Mouse (Mus musculus) hindbrain, postnatal 0 days (tissue): ENCODE measurements at regions not wholly inside any gene's neighbourhood (a gene's known extent, or its start where the extent isn't known, plus 50 kb on each side); places are given as distances from the start of the nearest gene placed in this dataset.

ENCODE experiments used
- ATAC-seq: fragments of 200-750 bp; cut with Nextera tagmentation; 2 replicates; pipeline ENCODE4 v1.8.0; 2017; ENCODE audit warnings: mild to moderate bottlenecking, moderate TSS enrichment, moderate library complexity
- DNase-seq: peaks from one replicate; pipeline ENCODE4 v3.0.0-alpha.2; 2015; ENCODE audit warnings: low spot score
- H3K27ac ChIP-seq: fragments of 300-500 bp; sonication (generic); 2 replicates; pipeline ENCODE4 v1.5.1; 2014; ENCODE audit warnings: mild to moderate bottlenecking
- H3K27me3 ChIP-seq: fragments of 300-500 bp; sonication (generic); 2 replicates; pipeline ENCODE4 v1.6.1; 2014; ENCODE audit warnings: low read length, mixed read lengths; ENCODE audit not compliant: insufficient read depth
- H3K36me3 ChIP-seq: fragments of 300-500 bp; sonication (generic); 2 replicates; pipeline ENCODE4 v1.6.1; 2014; ENCODE audit warnings: low read length, mixed read lengths; ENCODE audit not compliant: insufficient read depth
- H3K4me1 ChIP-seq: fragments of 300-500 bp; sonication (generic); 2 replicates; pipeline ENCODE4 v1.6.1; 2014; ENCODE audit warnings: antibody characterized with exemption, low read length, mixed read lengths; ENCODE audit not compliant: insufficient read depth
- H3K4me2 ChIP-seq: fragments of 300-500 bp; sonication (generic); 2 replicates; pipeline ENCODE4 v1.6.1; 2014; ENCODE audit warnings: low read depth, mild to moderate bottlenecking, low read length, moderate library complexity, mixed read lengths
- H3K4me3 ChIP-seq: fragments of 300-500 bp; sonication (generic); 2 replicates; pipeline ENCODE4 v1.5.1; 2014; ENCODE audit warnings: low read length
- H3K9ac ChIP-seq: fragments of 300-500 bp; sonication (generic); replicated peaks from 2 replicates; pipeline ENCODE4 v1.6.1; 2014; ENCODE audit warnings: mild to moderate bottlenecking, low read length, moderate library complexity, mixed read lengths
- H3K9me3 ChIP-seq: fragments of 300-500 bp; sonication (generic); 2 replicates; pipeline ENCODE4 v1.6.1; 2016; ENCODE audit warnings: low read length, mixed read lengths
- CTCF ChIP-seq: IDR thresholded peaks from 2 replicates; pipeline ENCODE4 v1.5.1; 2016; ENCODE audit warnings: antibody characterized with exemption, control low read depth, low read depth
- WGBS: fragments of 180-500 bp; shearing (Covaris S2); extraction: QIAGEN DNeasy Blood & Tissue Kit; methylation state at CpG from one replicate; pipeline ENCODE4 v1.1.7; 2014; 5-methylcytosine and 5-hydroxymethylcytosine counted together

DNA sequence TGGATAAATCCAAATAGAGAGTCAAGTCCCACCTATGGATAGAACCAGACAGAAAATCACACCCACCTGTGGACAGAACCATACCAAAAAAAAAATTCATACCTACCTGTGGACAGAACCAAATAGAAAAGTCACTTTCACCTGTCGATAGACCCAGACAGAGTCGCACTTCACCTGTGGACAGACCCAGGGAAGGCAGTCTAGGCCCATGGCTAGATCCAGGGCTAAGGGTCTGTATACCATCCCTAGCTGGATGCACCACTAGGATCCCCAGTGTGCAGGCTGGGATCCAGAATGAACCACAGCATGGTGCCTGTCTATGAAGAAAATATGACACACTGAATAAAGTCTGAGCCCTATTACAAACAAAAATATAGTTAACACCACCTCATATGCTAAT lies 246.9 kb upstream of the Zdhhc25 start:
- Histone ChIP-seq H3K4me1 (no peaks in the 10 kb centered on the region), H3K27me3 (no peaks in the 10 kb centered on the region), H3K9ac (no peak overlapping the region), H3K27ac (no peak overlapping the region), H3K9me3 (no peaks in the 10 kb centered on the region), H3K4me2 (no peak overlapping the region), H3K36me3 (no peaks in the 10 kb centered on the region), H3K4me3 (no peak overlapping the region)
- DNase-seq, result no peak
- no peak for TF ChIP-seq CTCF
- 96% methylated on average over 2 of the region's 2 CpGs for WGBS
- ATAC-seq, result no peak

DNA sequence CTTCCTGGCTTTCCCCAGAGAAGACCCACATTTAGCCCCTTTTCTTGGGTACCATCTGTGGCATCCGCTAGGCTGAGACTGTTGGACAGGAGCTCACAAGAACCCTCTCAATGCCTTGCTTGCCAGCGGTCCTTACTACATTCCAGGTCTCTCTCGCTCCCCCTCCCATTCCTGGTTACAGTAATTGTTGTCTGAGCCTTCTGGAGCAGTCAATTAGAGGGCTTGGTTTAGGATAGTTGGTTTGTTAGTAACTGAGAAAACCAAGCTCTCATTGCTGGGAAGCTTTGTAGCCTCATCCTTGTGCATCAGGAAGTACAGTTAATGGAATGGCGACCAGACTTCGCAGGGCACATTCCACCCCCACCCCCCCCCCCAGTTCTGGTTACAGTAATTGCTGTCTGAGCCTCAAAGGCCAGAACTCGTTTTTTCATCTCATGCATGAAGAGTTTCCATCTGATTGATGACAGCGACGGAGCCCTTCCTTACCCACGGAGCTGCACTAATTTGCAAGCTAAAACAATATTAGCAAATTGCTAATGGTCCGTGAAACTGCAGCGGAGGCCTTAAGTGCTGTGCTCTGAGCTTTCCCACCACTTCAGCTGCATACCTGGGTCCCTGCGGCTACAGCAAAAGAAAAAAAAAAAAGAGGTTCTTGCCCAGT lies 239.6 kb upstream of the Zdhhc25 start:
- ATAC-seq (no peak), DNase-seq (peak; percentile 44)
- 0 out of 2 replicates have a peak overlapping the region, but pooled peaks have one; percentile 1 for H3K4me2 ChIP-seq
- TF ChIP-seq CTCF, result no peak
- WGBS, result 19% methylated on average over 12 of the region's 12 CpGs
- H3K36me3 ChIP-seq, result no peaks in the 10 kb centered on the region
- no peak overlapping the region for H3K4me3 ChIP-seq
- no peak overlapping the region for H3K27ac ChIP-seq
- no peaks in the 10 kb centered on the region for H3K9me3 ChIP-seq
- H3K9ac ChIP-seq, result no peak overlapping the region
- H3K4me1 ChIP-seq, result peaks cover 13% of the 10 kb centered on the region
- H3K27me3 ChIP-seq, result no peaks in the 10 kb centered on the region

DNA sequence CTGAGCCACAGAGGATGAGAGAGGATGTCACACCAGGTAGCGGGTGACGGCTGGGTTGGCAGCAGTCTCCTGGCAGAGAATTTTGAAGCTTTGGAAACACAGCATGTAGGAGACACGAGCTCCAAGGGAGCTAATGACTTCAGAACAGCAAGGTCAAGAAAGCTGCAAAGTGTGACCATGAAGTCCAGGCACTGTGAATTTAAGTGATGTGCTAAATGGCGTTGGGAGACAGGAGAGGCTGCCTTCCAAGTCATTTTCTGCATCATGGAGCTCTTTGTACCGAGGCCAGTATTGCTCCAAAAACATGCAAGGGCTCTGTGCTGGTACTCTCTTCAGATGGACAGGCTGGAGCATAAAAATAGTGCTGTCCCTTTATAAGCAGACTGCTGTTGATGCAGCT lies 238.8 kb upstream of the Zdhhc25 start:
- no peak overlapping the region for H3K4me3 ChIP-seq
- WGBS, result 26% methylated on average over 5 of the region's 5 CpGs
- peaks cover 13% of the 10 kb centered on the region for H3K4me1 ChIP-seq
- no peaks in the 10 kb centered on the region for H3K9me3 ChIP-seq
- DNase-seq, result peak; percentile 53
- no peak overlapping the region for H3K4me2 ChIP-seq
- no peak for TF ChIP-seq CTCF
- H3K36me3 ChIP-seq, result no peaks in the 10 kb centered on the region
- no peak overlapping the region for H3K9ac ChIP-seq
- no peaks in the 10 kb centered on the region for H3K27me3 ChIP-seq
- no peak for ATAC-seq
- no peak overlapping the region for H3K27ac ChIP-seq

- no peak overlapping the region for H3K4me2 ChIP-seq
- ATAC-seq, result no peak
- H3K9ac ChIP-seq, result no peak overlapping the region
- H3K4me1 ChIP-seq, result peaks cover 13% of the 10 kb centered on the region
- no peak for TF ChIP-seq CTCF
- 52% methylated on average over 6 of the region's 6 CpGs for WGBS
- H3K9me3 ChIP-seq, result no peaks in the 10 kb centered on the region
- H3K27me3 ChIP-seq, result no peaks in the 10 kb centered on the region
- DNase-seq, result peak; percentile 38
- no peak overlapping the region for H3K27ac ChIP-seq
- no peaks in the 10 kb centered on the region for H3K36me3 ChIP-seq
- H3K4me3 ChIP-seq, result no peak overlapping the region
Observed at GRCm38 (mm10) chr15:88362966-88363365, 237.1 kb upstream of the Zdhhc25 start.

DNA sequence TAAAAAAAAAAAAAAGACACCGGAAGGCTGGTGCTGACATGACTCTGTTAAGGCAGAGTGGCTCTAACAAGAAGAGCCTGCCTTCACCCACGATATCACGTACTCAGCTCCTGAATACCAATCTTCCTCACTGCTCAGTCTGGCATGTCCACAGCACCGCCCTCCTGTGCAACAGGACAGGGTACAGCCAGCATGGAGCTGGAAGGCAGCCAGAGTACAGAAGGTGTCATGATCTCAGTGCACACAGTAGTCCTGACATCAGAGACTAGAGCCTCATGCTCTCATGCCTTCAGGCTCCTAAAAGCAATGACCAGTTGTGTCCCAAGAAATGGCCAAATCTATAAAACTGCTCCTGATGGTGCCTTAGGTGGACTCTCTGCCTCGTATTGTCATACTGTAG lies 229.7 kb upstream of the Zdhhc25 start:
- no peaks in the 10 kb centered on the region for H3K4me1 ChIP-seq
- no peak overlapping the region for H3K4me2 ChIP-seq
- no peaks in the 10 kb centered on the region for H3K36me3 ChIP-seq
- WGBS, result 74% methylated on average over 5 of the region's 5 CpGs
- no peak overlapping the region for H3K27ac ChIP-seq
- no peaks in the 10 kb centered on the region for H3K9me3 ChIP-seq
- no peak overlapping the region for H3K4me3 ChIP-seq
- no peak overlapping the region for H3K9ac ChIP-seq
- no peak for DNase-seq
- no peak for TF ChIP-seq CTCF
- ATAC-seq, result no peak
- no peaks in the 10 kb centered on the region for H3K27me3 ChIP-seq

DNA sequence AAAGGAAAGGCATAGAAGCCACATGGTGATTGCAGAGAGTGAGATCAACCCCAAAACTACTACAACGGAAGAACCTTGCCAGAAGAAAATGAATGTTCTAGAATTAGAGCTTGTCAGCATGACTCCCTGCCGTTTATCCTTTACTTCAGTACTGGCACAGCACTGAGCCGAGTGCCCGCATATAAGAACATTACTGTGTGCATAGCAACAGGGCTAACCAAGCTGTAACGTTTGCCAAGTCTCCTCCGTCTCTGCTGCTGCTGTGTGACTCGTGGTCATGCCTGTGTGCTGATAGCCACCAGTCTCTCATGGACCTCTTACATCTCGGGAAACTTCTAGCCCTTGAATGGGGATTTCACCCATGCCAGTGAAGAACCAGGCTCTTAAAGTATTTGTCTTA lies 228.1 kb upstream of the Zdhhc25 start:
- TF ChIP-seq CTCF, result no peak
- Histone ChIP-seq H3K36me3 (no peaks in the 10 kb centered on the region), H3K4me1 (no peaks in the 10 kb centered on the region), H3K4me3 (no peak overlapping the region), H3K27me3 (no peaks in the 10 kb centered on the region), H3K4me2 (no peak overlapping the region), H3K9me3 (no peaks in the 10 kb centered on the region), H3K9ac (no peak overlapping the region), H3K27ac (no peak overlapping the region)
- WGBS, result 19% methylated on average over 8 of the region's 8 CpGs
- 0 out of 2 replicates have a peak, but pooled peaks have one; percentile 56 for ATAC-seq
- DNase-seq, result peak; percentile 57

DNA sequence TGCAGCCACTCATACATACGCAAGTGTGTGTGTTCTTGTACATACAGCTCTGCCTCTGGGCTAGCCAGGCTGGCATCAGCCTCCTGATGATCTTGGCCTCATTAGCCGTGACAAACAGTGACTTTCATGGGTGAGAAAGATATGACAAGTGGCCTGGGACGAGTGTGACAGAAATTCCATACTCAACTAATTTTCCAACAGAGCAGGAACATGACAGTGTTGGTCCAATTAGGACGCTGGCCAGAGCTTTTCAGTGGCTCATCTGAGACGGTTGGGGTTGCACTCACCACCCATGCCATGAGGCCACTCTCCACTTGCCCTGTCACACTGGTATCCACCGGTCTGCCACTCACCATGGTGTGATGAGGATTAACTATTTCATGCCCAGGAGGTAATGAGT lies 226.2 kb upstream of the Zdhhc25 start:
- Histone ChIP-seq H3K36me3 (no peaks in the 10 kb centered on the region), H3K4me2 (no peak overlapping the region), H3K4me1 (no peaks in the 10 kb centered on the region), H3K9ac (no peak overlapping the region), H3K27ac (no peak overlapping the region), H3K4me3 (no peak overlapping the region), H3K27me3 (no peaks in the 10 kb centered on the region), H3K9me3 (no peaks in the 10 kb centered on the region)
- ATAC-seq, result no peak
- WGBS, result 50% methylated on average over 6 of the region's 6 CpGs
- DNase-seq, result peak; percentile 43
- TF ChIP-seq CTCF, result no peak
